Mouse (Mus musculus) liver, adult 2 months (tissue): ENCODE measurements around the gene Apobec2.

Source experiments
- CTCF ChIP-seq: fragments of 200-500 bp; IDR thresholded peaks from 2 replicates; pipeline ENCODE4 v1.5.1; 2011; ENCODE audit warnings: low read depth, low read length, control low read depth
- POLR2A ChIP-seq: fragments of 200-500 bp; IDR thresholded peaks from 2 replicates; pipeline ENCODE4 v1.6.1; 2011; ENCODE audit warnings: low read length, control low read depth; ENCODE audit not compliant: insufficient read depth; ENCODE audit errors: extremely low read depth

- TF ChIP-seq POLR2A, result no peak
- TF ChIP-seq CTCF, result 0 out of 2 replicates have a peak, but pooled peaks have one; percentile 20
Observed at GRCm38 (mm10) chr17:48416425-48417195, 16.1 kb downstream of the Apobec2 start.
